In genomic region chr4:148625756-148626622, GRCm38 (mm10) we compare ENCODE assay signal across 8 mouse cellular contexts. TPM values are rescaled to one million over a fixed set of nuclear protein-coding genes. Genes with fewer than 3 reads are reported as not detected.
DNase-seq lines count a peak whose midpoint lies in the region; TF ChIP-seq lines count a peak whose summit lies in the region.

No protein-coding gene starts in this region.

- intact Hi-C loops in gastrocnemius, adult 2 months (cut with DNase I): no loop called here
- intact Hi-C loops in heart, postnatal 14 days (cut with DNase I): no loop called here
- intact Hi-C loops in left cerebral cortex, postnatal 4 days (cut with DNase I): no loop called here

- H3K27me3 ChIP-seq in midbrain, embryonic 10.5 days (ENCODE audit: low read depth, poor library complexity, severe bottlenecking): no peaks in the 10 kb centered on the region

- H3K27ac ChIP-seq in gastrocnemius, adult 2 months: peak overlapping the region; percentile 96
- H3K27ac ChIP-seq in midbrain, embryonic 10.5 days (replicated peaks): peak overlapping the region; percentile 100

- WGBS in midbrain, embryonic 10.5 days: under 1% methylated on average over 57 of the region's 57 CpGs

- H3K4me1 ChIP-seq in midbrain, embryonic 10.5 days: peaks cover 28% of the 10 kb centered on the region

- peak; percentile 66 for DNase-seq in gastrocnemius, adult 2 months
- DNase-seq in gastrocnemius, postnatal 25 days: no peak
- DNase-seq in CD8-positive naive resting alpha-beta T cell, adult 2 months (ENCODE audit: low read depth in 2 of 2, low spot score in 2 of 2): peak; percentile 37 to 58
- DNase-seq in embryo, embryonic 10.5 days (ENCODE audit: low spot score): peak; percentile 71
- DNase-seq in heart, postnatal 14 days: peak; percentile 20 to 22
- peak; percentile 39 for DNase-seq in left cerebral cortex, postnatal 4 days
- DNase-seq in midbrain, embryonic 10.5 days (ENCODE audit: low spot score): peak; percentile 31
- peak; percentile 69 for DNase-seq in testis, postnatal 10 days (ENCODE audit: low spot score)

- peak overlapping the region; percentile 94 for H3K4me3 ChIP-seq in gastrocnemius, adult 2 months
- peak overlapping the region; percentile 99 for H3K4me3 ChIP-seq in midbrain, embryonic 10.5 days

- no peak for TF ChIP-seq CTCF in gastrocnemius, adult 2 months (IDR thresholded peaks at IDR 0.05)

- H3K9me3 ChIP-seq in midbrain, embryonic 10.5 days (replicated peaks): no peaks in the 10 kb centered on the region

- peaks cover 43% of the 10 kb centered on the region for H3K36me3 ChIP-seq in midbrain, embryonic 10.5 days

RNA-seq across cellular contexts. Expression of gene Tardbp, which starts 0.8 kb away (rescaled TPM):
- 100 to 1,000 TPM; 132 to 136 TPM for total RNA-seq in gastrocnemius, adult 2 months (2021)
- 100 to 1,000 TPM; 105 to 113 TPM for total RNA-seq in gastrocnemius, postnatal 25 days (2021)
- 100 to 1,000 TPM; 136 to 161 TPM for total RNA-seq in heart, postnatal 14 days (2021)
- total RNA-seq in left cerebral cortex, postnatal 4 days (2021): 100 to 1,000 TPM; 263 to 324 TPM
- polyA plus RNA-seq in midbrain, embryonic 10.5 days (2016; fragmentation: Nextera tagmentation; extraction: Ambion mirVana): 427 and 457 TPM in 2 replicates

RNA-seq across cellular contexts. Expression of gene Gm572, which starts 17.1 kb away (rescaled TPM):
- total RNA-seq in gastrocnemius, adult 2 months (2021): 1 to 10 TPM; 6.1 to 6.8 TPM
- total RNA-seq in gastrocnemius, postnatal 25 days (2021): 1 to 10 TPM; 5.2 to 5.3 TPM
- total RNA-seq in heart, postnatal 14 days (2021): 1 to 10 TPM; 3.1 to 4.0 TPM
- not detected for total RNA-seq in left cerebral cortex, postnatal 4 days (2021)
- 0.09 TPM in 1 of 2 replicates, not detected in the other for polyA plus RNA-seq in midbrain, embryonic 10.5 days (2016; fragmentation: Nextera tagmentation; extraction: Ambion mirVana)

RNA-seq across cellular contexts. Expression of gene Masp2, which starts 23.6 kb away (rescaled TPM):
- total RNA-seq in gastrocnemius, adult 2 months (2021): under 1 TPM; 0.56 to 0.69 TPM
- under 1 TPM; 0.51 to 0.61 TPM for total RNA-seq in gastrocnemius, postnatal 25 days (2021)
- total RNA-seq in heart, postnatal 14 days (2021): under 1 TPM; 0.32 to 0.43 TPM
- total RNA-seq in left cerebral cortex, postnatal 4 days (2021): 1 to 10 TPM; 2.1 to 2.3 TPM
- 0.12 and 0.45 TPM in 2 replicates for polyA plus RNA-seq in midbrain, embryonic 10.5 days (2016; fragmentation: Nextera tagmentation; extraction: Ambion mirVana)

RNA-seq across cellular contexts. Expression of gene Srm, which starts 34.7 kb away (rescaled TPM):
- total RNA-seq in gastrocnemius, adult 2 months (2021): 10 to 100 TPM; 12.0 to 12.2 TPM
- total RNA-seq in gastrocnemius, postnatal 25 days (2021): 10 to 100 TPM; 12.4 to 14.7 TPM
- 10 to 100 TPM; 14.3 to 19.8 TPM for total RNA-seq in heart, postnatal 14 days (2021)
- 100 to 1,000 TPM; 107 to 109 TPM for total RNA-seq in left cerebral cortex, postnatal 4 days (2021)
- 191 and 236 TPM in 2 replicates for polyA plus RNA-seq in midbrain, embryonic 10.5 days (2016; fragmentation: Nextera tagmentation; extraction: Ambion mirVana)
